Mouse (Mus musculus) lung, adult 2 months (tissue): ENCODE results near the gene 1700013G24Rik.

ENCODE experiments used
- CTCF ChIP-seq: fragments of 200-500 bp; IDR thresholded peaks from 2 replicates; pipeline ENCODE4 v1.5.1; 2011; ENCODE audit warnings: mild to moderate bottlenecking, low read length, control low read depth; ENCODE audit not compliant: insufficient read depth
- POLR2A ChIP-seq: fragments of 200-500 bp; IDR thresholded peaks from 2 replicates; pipeline ENCODE4 v1.6.1; 2011; ENCODE audit warnings: low read depth, mild to moderate bottlenecking, control low read depth, low read length, borderline replicate concordance; ENCODE audit errors: extremely low read depth

DNA sequence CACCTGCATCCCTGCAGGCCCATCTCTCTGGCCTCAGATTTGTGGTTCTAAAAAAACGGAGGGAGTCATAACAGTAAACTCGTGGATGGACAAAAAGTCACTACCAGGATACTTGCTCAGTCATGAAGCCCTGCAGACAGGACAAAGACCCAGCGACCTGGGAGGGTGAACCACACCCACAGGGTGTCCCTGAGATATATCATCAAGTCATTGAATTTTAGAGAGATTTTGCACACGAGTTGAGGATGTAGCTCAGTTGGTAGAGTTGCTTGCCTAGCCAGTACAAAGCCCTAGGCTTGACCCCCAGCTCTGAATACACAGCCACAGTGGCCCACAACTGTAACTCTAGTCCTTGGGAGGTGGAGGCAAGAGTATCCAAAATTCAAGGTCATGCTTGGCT, 8.1 kb downstream of the 1700013G24Rik start:
- TF ChIP-seq POLR2A = no peak
- no peak for TF ChIP-seq CTCF
